8 mouse cellular contexts compared by ENCODE assay signal in the genomic region with DNA sequence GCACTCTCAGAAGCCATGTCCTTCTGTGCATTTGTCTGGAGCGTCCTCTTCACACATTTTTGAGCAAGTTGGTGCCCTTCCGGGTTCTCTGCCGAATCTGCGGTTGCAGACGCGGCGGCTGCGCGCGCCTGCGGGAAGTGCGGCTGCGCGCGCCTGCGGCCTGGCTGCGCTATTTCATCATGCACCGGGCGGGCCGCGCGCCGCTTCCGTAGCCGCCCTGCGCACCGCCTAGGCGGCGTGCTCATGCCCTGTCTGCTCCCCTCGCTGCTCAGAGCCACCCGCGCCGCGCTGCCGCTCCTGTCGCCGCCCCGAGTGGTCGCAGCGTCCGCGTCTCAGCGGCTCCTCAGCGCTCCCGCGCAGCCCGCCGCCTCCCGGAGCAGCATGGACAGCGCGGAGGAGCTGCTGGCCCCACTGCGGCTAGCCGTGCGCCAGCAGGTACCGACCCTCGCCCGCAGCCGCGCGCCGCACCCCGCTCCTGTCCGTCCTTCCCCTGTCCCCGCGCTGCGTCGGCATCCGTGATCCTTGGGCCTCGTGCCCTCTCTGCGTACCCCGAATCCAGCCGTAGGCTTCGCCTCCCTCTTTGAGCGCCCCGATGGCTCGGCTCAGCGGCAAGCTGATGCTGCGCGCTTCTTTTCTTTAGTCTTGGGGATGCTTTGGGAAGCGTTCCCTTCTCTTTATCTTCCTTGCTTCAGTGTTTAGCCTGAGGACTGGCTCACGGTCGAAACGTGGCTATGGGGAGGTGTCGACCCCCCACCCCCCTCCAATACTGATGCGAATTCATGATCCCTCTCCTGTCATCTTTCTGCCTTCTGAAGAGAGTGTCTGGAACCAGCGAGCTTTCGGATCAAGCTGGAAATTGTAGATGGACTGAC. TPM values are rescaled to one million over a fixed set of nuclear protein-coding genes. Genes with fewer than 3 reads are reported as not detected.
DNase-seq lines count a peak whose midpoint lies in the region; ATAC-seq lines count a peak whose summit lies in the region.

A gene (plus strand): TSS at position 209 of the 872 bp plus-strand sequence.

- peak within 1 kb of the TSS; percentile 64 for H3K4me3 ChIP-seq in hindbrain, embryonic 16.5 days (ENCODE audit: low read length)
- peak within 1 kb of the TSS; percentile 93 for H3K4me3 ChIP-seq in macrophage (ENCODE audit: inconsistent target)

- H3K36me3 ChIP-seq in hindbrain, embryonic 16.5 days (ENCODE audit: control insufficient read depth, insufficient read depth, low read length), result no peaks in the 10 kb centered on the region
- no peaks in the 10 kb centered on the region for H3K36me3 ChIP-seq in macrophage (ENCODE audit: inconsistent target)

- DNase-seq in T-cell, adult 2 months (ENCODE audit: low spot score), result peak; percentile 91
- DNase-seq in cerebellum, postnatal 36 days, result peak; percentile 86 to 89
- peak; percentile 80 for DNase-seq in gastrocnemius, adult 18-20 months (ENCODE audit: low spot score)
- peak; percentile 84 to 90 for DNase-seq in left cerebral cortex, adult 18-20 months (ENCODE audit: low spot score in 2 of 2)
- DNase-seq in right cerebral cortex, adult 18-20 months, result peak; percentile 90
- DNase-seq in urinary bladder, postnatal 10 days (ENCODE audit: low spot score), result peak; percentile 30

- peak within 1 kb of the TSS; percentile 87 for H3K9ac ChIP-seq in hindbrain, embryonic 16.5 days (ENCODE audit: low read depth, low read length)

- under 1% methylated on average over 69 of the region's 87 CpGs for WGBS in hindbrain, embryonic 16.5 days
- under 1% methylated on average over 87 of the region's 87 CpGs for WGBS in macrophage (ENCODE audit: missing documents)

- H3K27me3 ChIP-seq in hindbrain, embryonic 16.5 days (replicated peaks; ENCODE audit: control insufficient read depth, insufficient read depth, low read length), result no peaks in the 10 kb centered on the region

- ATAC-seq in hindbrain, embryonic 16.5 days, result peak; percentile 98

- H3K4me1 ChIP-seq in hindbrain, embryonic 16.5 days (ENCODE audit: control insufficient read depth, insufficient read depth, low read depth, low read length), result peaks cover 17% of the 10 kb centered on the region

- peak within 1 kb of the TSS; percentile 89 for H3K27ac ChIP-seq in hindbrain, embryonic 16.5 days (ENCODE audit: low read depth, low read length)
- H3K27ac ChIP-seq in macrophage, result peak within 1 kb of the TSS; percentile 74

- peaks cover 49% of the 10 kb centered on the region for H3K79me2 ChIP-seq in macrophage (ENCODE audit: inconsistent target)

- no peaks in the 10 kb centered on the region for H3K9me3 ChIP-seq in hindbrain, embryonic 16.5 days (ENCODE audit: control insufficient read depth, low read length)

- H3K4me2 ChIP-seq in hindbrain, embryonic 16.5 days (ENCODE audit: low read length), result peak within 1 kb of the TSS; percentile 80

RNA-seq across cellular contexts. Expression of the gene that starts here (rescaled TPM):
- 10 to 100 TPM; 59.2 to 59.4 TPM for total RNA-seq in gastrocnemius, adult 18-20 months (2021)
- 209 and 213 TPM in 2 replicates for polyA plus RNA-seq in hindbrain, embryonic 16.5 days (2015; fragmentation: Nextera tagmentation; extraction: Ambion mirVana)
- 100 to 1,000 TPM; 138 to 155 TPM for total RNA-seq in left cerebral cortex, adult 18-20 months (2021)
- total RNA-seq in macrophage (2018; cell fraction: chromatin; rRNA removed), result 10 to 100 TPM in 24 of 26 experiments, 1 to 10 TPM in 2; 9.4 to 65.9 (median 32.9) TPM
- total RNA-seq in macrophage (2018; cell fraction: cytosol; rRNA removed), result 10 to 100 TPM; 37.7 to 77.4 (median 55.8) TPM
- total RNA-seq in macrophage (2018; cell fraction: nucleus; rRNA removed), result 10 to 100 TPM; 18.5 to 81.5 (median 46.6) TPM
- 35.4 to 62.1 TPM (median 43.9 TPM) in 3 replicates for polyA plus RNA-seq in macrophage (2018)

Comparison
In these comparisons a context has a peak if more than half of its experiments do, and no peak if none do; other contexts are left out.
1. Peak in every context shown above with its lines: DNase-seq, ATAC-seq, H3K4me3 ChIP-seq and H3K27ac ChIP-seq.
2. DNase-seq: peak in every context shown above with its lines; median percentile 91 in T-cell, adult 2 months; 90 in right cerebral cortex, adult 18-20 months; 88 in cerebellum, postnatal 36 days; 87 in left cerebral cortex, adult 18-20 months; 80 in gastrocnemius, adult 18-20 months; 30 in urinary bladder, postnatal 10 days.